Mouse (Mus musculus) monocyte, adult 5-6 weeks (primary cell): ENCODE data around the gene Mettl1. TPM values are rescaled to one million over a fixed set of nuclear protein-coding genes. Genes with fewer than 3 reads are reported as not detected.

Experiments
- ATAC-seq: fragments of 153-309, 156-312 bp; replicated peaks from 2 replicates; pipeline ENCODE4 v1.8.0; 2017; ENCODE audit warnings: mild to moderate bottlenecking; ENCODE audit not compliant: low TSS enrichment, insufficient number of reproducible peaks, severe bottlenecking, poor library complexity, low FRiP score
- total RNA-seq: library from RNA; stranded (forward); fragments of 200-1000, 200-491, 200-594 nt; gene quantifications from 3 replicates; pipeline ENCODE4 v1.2.3, GENCODE M21; 2017

Gene Mettl1
- total RNA-seq, 1 experiment from 2014 or later = 1.3 TPM

DNA sequence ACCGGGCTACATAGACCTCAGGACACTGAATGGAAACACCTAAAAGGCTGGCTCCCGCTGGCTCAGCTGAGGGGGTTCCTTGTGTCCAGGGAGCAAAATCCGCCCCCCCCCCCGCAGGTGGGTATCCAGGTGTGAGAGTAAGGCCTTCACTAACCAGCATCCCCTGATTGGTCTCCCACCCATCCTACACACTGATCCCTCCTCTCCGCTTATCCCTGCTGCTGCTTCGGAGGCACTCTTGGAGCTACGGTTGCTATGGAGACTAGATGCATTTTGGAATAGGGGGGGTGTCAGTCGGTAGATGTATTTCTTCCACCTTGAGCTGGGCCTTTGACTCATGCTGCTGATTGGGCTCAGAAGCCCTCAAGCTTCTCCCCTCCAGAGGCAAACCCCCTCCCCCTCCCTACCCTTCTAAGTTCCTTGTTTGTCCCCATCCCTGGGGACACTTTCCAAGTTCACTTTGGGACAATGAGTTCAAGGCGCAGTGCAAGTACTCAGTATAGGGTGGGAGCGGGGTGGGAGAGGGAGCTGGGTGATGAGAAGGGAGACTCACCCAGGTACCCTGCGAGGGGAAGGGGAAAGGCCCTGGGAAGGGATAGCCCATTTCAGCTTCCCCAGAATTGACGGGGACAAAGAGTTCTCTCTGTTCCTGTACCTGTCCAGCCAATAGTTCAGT lies 36.9 kb downstream of the Mettl1 start:
- no peak for ATAC-seq

DNA sequence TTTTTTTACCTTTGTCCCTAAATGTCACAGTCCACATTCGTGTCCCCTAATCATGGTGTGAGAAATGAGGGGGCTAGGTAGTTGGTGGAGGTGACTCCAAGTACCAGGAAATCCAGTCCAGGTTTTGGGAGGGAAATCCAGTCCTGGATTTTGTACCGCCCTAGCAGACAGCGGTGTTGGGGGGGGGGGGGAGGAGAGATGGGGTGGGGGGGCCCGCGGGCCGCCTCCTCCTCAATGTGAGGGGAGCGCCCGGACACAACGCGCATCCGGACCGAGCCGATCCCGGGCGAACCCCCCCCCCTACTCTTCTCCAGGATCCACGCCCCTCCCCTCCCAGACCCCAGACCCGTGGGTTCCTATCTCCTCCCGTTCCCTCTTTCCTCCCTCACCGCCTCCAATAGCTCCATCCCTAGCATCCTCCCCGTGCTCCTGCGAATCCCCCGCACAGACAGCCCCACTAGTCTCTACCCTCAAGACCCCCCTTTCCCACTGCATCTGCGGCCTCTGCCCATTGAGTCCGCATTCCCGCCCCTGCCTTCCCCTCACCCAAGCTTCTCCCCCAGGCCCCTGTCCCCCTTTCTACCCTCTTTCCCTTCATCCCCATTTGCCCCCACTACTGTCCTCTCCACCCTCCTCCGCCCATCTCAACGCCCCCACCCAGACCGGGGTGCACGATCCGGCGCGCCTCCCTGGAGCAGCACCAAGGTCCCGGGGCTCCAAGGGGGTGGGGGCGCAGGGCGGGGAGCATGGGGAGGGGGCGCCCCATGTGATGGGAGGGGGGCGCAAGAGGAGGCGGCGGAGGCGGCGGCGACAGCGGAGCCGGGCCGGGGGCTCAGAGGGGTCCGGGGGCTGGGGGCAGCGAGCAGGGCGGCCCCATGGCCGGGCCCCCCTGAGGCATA lies 37.7 kb downstream of the Mettl1 start:
- no peak for ATAC-seq

DNA sequence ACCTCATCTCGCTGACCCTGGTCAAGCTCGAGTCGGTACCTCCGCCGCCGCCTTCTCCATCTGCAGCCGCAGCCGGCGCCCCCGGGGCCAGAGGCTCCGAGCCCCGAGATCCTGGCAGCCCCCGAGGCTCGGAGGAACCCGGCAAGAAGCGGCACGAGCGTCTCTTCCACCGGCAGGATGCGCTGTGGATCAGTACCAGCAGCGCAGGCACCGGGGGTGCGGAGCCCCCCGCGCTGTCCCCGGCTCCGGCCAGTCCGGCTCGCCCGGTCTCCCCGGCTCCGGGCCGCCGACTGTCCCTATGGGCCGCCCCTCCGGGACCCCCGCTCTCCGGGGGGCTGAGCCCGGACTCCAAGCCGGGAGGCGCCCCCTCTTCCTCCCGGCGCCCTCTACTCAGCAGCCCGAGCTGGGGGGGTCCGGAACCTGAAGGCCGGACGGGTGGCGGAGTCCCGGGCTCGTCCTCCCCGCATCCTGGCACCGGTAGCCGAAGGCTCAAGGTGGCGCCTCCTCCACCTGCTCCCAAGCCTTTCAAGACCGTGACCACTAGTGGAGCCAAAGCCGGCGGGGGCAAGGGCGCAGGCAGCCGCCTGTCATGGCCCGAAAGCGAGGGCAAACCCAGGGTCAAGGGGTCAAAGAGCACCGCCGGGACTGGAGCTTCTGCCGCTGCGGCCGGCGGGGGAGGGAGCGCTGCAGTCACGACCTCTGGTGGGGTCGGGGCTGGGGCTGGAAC lies 38.6 kb downstream of the Mettl1 start:
- ATAC-seq = no peak

DNA sequence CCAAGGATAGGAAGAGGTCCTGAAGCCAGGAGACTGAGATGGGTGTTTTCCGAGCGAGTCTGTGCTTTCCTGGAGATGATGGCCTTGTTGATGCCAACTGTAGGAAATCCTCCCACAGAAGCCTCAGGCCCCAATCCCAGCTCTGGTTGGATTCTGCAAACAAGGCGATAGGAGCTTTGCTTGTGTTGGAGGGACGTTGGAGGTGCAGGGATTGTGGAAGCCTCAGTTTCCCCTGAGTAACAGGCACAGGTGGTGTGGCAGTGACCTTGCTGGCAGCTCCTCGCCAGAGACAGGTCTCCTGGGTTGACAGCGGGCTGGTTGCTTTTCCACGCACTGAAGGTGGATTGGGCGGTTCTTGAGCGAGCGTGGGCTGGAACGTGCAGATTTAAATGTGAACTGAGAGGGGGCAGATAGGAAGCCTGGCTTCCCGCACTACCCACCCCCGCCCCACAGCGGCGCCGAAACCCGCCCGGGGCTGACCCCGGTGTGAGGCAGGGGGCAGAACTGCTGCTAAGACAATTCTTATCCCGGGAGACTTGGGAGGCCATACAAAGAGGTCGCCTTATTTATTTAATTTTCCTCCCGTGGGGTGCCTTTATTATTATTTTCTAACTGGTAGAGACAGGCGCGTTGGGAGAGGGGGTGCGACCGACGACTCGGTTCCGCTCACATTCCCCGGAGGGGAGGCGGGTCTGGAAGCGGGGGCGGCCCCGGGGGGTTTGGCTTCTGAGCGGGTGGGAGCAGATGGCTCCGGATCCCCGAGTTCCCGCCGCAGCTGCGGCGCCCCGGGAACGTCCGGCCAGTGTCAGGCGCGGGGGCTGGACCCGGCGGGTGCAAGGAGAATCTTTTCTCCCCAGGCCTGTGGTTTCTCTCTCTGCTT lies 39.9 kb downstream of the Mettl1 start:
- no peak for ATAC-seq

DNA sequence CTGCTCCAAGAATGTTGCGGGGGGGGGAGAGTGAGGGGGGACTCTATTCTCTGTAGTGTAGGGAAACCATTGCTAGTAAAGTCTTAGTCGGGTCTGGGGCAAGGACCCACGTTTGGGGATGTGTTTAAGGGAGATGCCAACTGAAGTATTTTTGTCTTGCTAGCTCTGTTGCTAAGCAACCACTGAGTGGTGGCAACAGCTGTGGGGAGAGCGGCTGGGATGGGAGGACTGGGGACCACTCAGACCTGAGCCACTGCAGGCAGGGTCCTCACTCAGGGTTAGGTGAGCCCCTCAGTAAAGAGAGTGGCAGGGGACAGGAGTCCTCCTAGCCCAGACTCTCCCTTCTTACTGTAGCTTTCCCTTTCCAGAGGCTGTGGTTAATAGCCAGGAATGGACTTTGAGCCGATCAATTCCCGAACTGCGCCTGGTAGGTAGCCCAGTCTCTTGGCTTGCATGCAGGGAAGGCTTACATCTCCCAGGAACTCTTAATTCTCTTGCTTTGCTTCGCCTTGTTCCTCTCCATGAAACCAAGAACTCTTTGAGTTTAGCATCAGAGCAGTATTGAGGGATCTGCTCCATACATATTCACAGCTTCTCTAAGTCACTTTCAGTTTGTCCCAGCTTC lies 40.9 kb downstream of the Mettl1 start:
- no peak for ATAC-seq

DNA sequence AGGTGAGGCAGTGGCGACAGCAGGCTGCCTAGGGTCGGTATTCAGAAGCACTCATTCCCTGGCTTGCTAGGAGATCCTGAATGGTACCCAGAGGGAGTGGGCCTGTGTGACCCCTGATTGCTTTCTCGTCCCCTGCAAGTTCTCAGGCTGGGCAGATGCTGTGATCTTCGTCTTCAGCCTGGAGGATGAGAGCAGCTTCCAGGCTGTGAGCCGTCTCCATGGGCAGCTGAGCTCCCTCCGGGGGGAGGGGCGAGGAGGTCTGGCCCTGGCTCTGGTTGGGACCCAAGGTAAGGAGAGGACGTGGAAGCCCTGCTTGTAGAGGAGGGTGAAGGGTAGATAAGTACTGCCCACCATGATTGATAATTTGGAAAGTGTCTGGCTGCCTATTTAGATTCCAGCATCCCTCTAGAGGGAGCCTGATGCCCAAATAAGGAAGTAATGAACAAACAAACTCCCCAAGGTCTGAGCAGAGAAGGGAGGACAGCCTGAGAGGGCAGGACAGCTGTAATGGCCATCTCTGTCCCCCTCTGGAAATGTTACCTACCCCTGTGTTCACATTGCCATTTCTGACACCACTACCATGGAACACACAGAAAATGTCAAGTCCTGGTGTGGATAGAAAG lies 42.2 kb downstream of the Mettl1 start:
- no peak for ATAC-seq

DNA sequence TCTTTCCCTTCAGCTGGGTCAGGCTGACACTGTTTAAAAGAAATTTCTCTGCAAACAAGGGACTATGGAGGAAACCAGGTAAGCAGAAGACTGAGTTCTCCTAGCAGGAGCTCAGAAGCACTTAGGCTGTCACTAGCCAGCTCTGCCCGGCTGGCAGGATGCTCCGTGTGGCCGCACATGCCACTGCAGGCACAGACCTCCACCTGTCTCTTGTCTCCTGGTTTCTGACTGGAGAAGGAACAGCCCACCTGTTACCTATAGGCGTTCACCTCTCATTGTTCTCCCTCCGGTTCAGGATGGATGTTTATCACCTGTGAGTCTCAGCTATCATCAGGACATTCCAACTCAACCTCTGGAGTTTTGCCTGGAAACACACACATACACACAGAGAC lies 42.7 kb downstream of the Mettl1 start:
- ATAC-seq = no peak

DNA sequence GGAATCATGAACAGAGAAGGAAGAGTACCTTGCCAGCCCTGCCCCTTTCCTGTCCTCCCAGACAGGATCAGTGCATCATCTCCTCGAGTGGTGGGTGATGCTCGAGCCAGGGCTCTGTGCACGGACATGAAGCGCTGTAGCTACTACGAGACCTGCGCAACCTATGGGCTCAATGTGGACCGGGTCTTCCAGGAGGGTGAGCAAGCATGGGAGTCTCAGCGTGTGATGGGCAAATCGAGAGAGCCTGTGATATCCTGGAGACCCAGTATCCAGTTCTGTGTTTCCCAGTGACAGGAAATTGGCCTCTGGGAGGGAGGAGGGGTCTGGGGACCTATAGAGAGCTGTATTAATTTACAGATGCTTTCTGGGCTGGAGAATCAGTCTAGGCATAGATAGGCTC lies 43.8 kb downstream of the Mettl1 start:
- ATAC-seq = no peak

DNA sequence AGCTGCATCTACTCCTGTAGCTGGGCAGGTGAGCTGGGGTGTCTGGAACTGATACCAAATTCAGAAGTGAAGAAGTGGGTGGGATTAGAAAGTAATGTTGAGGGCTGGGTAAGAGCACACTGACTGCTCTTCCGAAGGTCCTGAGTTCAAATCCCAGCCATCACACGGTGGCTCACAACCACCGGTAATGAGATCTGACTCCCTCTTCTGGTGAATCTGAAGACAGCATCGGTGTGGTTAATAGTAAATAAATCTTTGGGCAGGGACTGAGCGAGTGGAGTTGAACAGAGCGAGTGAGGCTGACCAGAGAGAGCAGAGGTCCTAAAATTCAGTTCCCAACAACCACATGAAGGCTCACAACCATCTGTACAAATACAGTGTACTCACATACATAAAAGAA lies 44.4 kb downstream of the Mettl1 start:
- ATAC-seq = no peak

DNA sequence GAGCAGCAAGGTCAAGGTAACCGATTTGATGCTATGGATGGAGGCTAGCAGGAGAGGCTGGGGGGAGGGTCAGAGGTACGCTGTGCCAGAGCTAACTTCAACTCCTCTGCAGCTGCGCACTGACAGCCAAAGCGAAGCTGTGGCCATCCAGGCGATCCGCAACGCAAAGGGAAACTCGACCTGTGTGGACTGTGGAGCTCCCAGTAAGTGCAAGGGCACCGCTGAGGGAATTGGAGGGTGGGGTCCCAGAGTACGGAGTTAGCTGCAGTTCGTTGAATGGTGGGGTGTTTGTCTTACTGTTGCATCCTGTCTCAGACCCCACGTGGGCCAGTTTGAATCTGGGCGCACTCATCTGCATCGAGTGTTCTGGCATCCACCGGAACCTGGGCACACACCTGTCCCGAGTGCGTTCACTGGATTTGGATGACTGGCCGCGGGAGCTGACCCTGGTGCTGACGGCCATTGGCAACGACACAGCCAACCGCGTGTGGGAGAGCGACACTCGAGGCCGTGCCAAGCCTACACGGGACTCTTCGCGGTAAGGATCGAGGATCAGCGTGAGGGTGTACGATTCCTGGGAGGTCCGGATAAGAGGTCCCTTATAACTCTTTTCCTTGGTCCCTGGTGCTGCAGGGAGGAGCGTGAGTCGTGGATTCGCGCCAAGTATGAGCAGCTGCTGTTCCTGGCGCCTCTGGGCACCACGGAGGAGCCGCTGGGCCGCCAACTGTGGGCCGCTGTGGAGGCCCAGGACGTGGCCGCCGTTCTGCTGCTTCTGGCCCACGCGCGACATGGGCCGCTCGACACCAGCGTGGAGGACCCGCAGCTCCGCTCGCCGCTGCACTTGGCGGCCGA lies 49.6 kb downstream of the Mettl1 start:
- no peak for ATAC-seq

DNA sequence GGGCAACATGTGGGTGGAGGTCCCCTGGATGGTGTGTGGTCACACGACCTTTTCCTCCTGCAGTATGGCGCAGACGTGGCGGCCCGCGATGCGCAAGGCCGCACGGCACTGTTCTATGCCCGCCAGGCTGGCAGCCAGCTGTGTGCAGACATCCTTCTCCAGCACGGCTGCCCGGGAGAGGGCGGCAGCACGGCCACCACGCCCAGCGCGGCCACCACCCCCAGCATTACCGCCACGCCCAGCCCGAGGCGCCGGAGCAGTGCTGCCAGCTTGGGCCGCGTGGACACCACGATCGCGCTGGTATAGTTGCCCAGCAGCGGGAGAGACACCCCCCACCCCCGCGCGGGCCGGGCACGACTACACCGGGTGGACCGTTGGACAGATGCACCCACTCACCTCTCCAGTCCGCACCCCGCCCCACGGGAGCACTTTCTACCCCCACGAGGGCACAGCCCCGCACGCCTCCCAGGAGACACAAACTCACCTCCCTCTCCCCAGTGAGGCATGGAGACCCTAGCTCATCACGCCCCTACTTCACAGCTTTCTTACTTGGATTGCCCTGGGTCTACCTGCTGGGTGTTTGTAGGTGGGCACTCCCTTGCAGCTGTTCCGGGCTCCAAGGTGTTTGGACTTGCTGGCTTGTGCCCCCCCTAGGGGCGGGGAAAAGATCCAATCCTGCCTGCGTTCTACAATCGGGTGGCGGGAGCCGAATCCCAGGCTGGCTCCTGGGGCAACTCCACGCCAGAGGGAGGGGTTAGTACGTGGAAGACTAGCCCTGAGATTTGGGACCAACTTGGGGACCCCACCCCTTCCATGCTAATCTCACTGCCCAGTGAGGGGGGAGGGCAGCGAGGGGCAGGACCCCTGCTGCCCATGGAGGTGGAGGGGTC lies 50.5 kb downstream of the Mettl1 start:
- no peak for ATAC-seq

DNA sequence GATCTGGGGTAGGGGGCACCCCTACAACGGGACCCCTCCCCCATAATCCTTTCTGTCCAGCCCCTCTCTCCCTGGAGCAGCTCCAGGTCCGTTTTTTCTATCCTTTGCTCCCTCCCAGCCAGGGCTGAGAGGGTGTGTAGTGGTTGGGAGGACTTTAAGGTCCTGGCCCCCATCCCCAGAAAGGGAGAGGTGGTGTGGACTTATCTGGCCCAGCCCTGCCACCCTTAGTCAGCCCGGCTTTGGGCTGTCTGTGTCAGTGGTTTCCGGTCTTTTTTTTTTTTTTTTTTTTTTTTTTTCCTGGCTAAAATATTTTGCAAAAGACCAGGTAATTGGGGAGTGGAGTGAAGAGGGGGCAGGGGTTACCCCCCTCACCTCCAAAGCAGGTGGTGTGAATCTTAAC lies 51.5 kb downstream of the Mettl1 start:
- ATAC-seq = no peak

DNA sequence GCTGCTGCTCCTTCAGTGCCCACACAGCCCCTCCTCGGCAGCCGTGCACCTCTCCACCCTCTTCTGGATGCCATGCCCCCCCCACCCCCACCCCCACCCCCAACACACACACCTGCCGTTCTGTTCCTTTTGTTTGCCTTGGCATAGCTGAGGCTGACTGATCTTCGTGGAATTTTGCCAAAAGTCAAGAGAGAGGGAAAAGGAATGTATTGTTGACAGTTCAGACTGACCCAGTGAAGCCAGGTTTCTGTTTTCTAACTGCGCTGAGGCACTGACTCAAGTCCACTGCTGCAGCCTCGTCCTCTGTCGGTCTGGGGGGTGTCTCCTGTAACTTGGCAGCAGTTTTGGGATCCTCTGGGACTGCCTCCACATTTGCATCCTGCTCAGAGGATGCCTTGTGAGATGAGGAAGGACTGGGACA lies 53.2 kb downstream of the Mettl1 start:
- ATAC-seq = no peak
